Mouse (Mus musculus): ENCODE results near the gene Dnmbp. TPM values are rescaled to one million over a fixed set of nuclear protein-coding genes. Genes with fewer than 3 reads are reported as not detected.

Dnmbp gene
- total RNA-seq, 2 experiments from 2014 or later, result 9.5 to 10.3 TPM

GRCm38 (mm10) chr19:43879401-43880212, 60.4 kb downstream of the Dnmbp start:
- peak; percentile 62 to 67 for DNase-seq (ENCODE audit: low spot score in 2 of 2)

GRCm38 (mm10) chr19:43878111-43879092, 61.6 kb downstream of the Dnmbp start:
- peak in 1 of 2 experiments; percentile 25 for DNase-seq (ENCODE audit: low spot score in 2 of 2)

GRCm38 (mm10) chr19:43877364-43877763, 62.6 kb downstream of the Dnmbp start:
- DNase-seq (ENCODE audit: low spot score in 2 of 2), result no peak

- peak in 1 of 2 experiments; percentile 34 for DNase-seq (ENCODE audit: low spot score in 2 of 2)
These were observed 64.0 kb downstream of the Dnmbp start for GRCm38 (mm10) chr19:43875996-43876395.

- DNase-seq (ENCODE audit: low spot score in 2 of 2), result no peak
These were observed 65.6 kb downstream of the Dnmbp start for GRCm38 (mm10) chr19:43874351-43874750.

- no peak for DNase-seq (ENCODE audit: low spot score in 2 of 2)
These were observed 69.6 kb downstream of the Dnmbp start for GRCm38 (mm10) chr19:43870418-43870817.

- no peak for DNase-seq (ENCODE audit: low spot score in 2 of 2)
These were observed 82.6 kb downstream of the Dnmbp start for GRCm38 (mm10) chr19:43857347-43857746.

- DNase-seq (ENCODE audit: low spot score in 2 of 2), result no peak
These were observed 87.0 kb downstream of the Dnmbp start for GRCm38 (mm10) chr19:43852837-43853545.

- no peak for DNase-seq (ENCODE audit: low spot score in 2 of 2)
These were observed 87.9 kb downstream of the Dnmbp start for GRCm38 (mm10) chr19:43851996-43852630.

- no peak for DNase-seq (ENCODE audit: low spot score in 2 of 2)
These were observed 90.0 kb downstream of the Dnmbp start for GRCm38 (mm10) chr19:43850026-43850425.

- no peak for DNase-seq (ENCODE audit: low spot score in 2 of 2)
These were observed 92.0 kb downstream of the Dnmbp start for GRCm38 (mm10) chr19:43847966-43848365.

GRCm38 (mm10) chr19:43847056-43847455, 92.9 kb downstream of the Dnmbp start:
- no peak for DNase-seq (ENCODE audit: low spot score in 2 of 2)

- DNase-seq (ENCODE audit: low spot score in 2 of 2), result no peak
These were observed 94.6 kb downstream of the Dnmbp start for GRCm38 (mm10) chr19:43845331-43845908.

- DNase-seq (ENCODE audit: low spot score in 2 of 2), result no peak
These were observed 96.8 kb downstream of the Dnmbp start for GRCm38 (mm10) chr19:43843184-43843583.

- peak; percentile 84 to 88 for DNase-seq (ENCODE audit: low spot score in 2 of 2)
These were observed 107.4 kb downstream of the Dnmbp start for GRCm38 (mm10) chr19:43832425-43833069.

- no peak for DNase-seq (ENCODE audit: low spot score in 2 of 2)
These were observed 113.1 kb downstream of the Dnmbp start for GRCm38 (mm10) chr19:43826855-43827254.

GRCm38 (mm10) chr19:43815661-43816414, 124.2 kb downstream of the Dnmbp start:
- no peak for DNase-seq (ENCODE audit: low spot score in 2 of 2)

GRCm38 (mm10) chr19:43813315-43813714, 126.7 kb downstream of the Dnmbp start:
- DNase-seq (ENCODE audit: low spot score in 2 of 2), result no peak

- no peak for DNase-seq (ENCODE audit: low spot score in 2 of 2)
These were observed 128.6 kb downstream of the Dnmbp start for GRCm38 (mm10) chr19:43811419-43811818.

Measured in layer of hippocampus, postnatal 14 days (tissue).